Mouse (Mus musculus) thymus, postnatal 4 days (tissue): ENCODE data around the gene Per1.
A peak's percentile ranks its signal among the peaks of the same experiment; 100 is the strongest.
"Not testable (repeated sequence)": the region's sequence is repeated elsewhere in the genome, so short reads cannot be mapped to it uniquely, and the experiment has no call there.

ENCODE experiments used
- DNase-seq: peaks from one replicate; pipeline ENCODE4 v3.0.0; 2021

Per1 gene

GRCm38 (mm10) chr11:69086390-69086789, 8.6 kb upstream of the Per1 start:
- DNase-seq = no peak

GRCm38 (mm10) chr11:69087082-69087481, 7.9 kb upstream of the Per1 start:
- DNase-seq = no peak

- no peak for DNase-seq
These were observed 7.4 kb upstream of the Per1 start for GRCm38 (mm10) chr11:69087597-69087996.

DNA sequence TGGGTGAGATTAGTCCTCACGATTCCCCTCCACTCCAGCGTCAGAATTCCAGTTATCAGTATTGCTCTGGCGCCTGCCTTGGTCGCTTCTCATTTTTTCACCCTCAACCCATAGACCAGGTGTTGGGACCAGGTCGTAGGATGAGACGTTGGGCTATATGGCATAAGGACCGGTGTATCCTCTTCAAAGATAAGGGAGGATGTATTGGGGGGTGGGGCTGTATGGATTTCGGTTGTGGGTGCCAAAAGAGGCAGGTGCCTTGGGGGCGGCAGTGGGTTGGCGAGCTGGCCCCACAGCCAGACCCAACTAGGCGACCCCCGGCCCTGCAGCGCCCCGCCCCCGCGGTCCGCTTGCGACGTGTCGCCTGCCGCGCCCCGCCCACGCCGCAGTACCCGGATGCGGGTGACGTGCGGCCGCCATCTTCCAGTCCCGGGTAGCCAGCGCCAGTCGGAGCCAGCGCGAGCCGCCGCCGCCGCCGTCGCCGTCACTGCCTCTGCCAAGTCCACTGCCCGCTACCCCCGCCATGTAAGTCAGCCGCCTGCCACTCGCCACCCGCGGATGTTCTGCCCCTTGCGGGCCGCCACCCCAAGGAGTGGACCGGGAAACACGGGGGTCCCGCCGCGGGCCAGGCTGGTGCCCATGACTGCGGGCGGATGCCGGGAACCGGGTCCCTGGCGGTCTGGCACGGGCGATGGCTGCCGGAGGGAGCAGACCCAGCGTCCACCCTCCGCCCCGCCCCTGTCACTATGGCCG, 6.7 kb upstream of the Per1 start, which contains the start of gene Vamp2:
Vamp2 (plus strand) TSS at position 388 of the 753 bp plus-strand sequence.
- DNase-seq = peak; percentile 96

GRCm38 (mm10) chr11:69088856-69089615, 6.0 kb upstream of the Per1 start:
- DNase-seq = no peak

GRCm38 (mm10) chr11:69089616-69090290, 5.3 kb upstream of the Per1 start:
- no peak for DNase-seq

DNA sequence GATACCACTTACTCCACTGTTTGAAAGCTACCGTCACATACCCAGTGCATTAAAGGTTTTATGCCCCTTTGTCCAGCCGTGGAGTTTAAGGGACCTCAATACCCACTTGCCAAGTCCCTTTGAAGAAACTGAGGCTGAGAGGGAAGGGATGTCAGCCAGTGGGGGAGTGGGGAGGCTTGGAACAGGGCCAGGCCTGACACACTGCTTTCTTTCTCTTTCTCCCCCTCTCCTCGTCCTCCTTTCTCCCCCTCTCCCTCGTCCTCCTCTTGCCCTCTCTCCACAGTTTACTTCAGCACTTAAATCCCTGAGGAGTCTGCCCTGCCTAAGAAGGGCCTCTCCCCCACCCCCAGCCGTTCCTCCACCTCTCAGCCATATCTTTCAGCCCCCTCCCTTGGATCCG, 4.7 kb upstream of the Per1 start:
- no peak for DNase-seq

DNA sequence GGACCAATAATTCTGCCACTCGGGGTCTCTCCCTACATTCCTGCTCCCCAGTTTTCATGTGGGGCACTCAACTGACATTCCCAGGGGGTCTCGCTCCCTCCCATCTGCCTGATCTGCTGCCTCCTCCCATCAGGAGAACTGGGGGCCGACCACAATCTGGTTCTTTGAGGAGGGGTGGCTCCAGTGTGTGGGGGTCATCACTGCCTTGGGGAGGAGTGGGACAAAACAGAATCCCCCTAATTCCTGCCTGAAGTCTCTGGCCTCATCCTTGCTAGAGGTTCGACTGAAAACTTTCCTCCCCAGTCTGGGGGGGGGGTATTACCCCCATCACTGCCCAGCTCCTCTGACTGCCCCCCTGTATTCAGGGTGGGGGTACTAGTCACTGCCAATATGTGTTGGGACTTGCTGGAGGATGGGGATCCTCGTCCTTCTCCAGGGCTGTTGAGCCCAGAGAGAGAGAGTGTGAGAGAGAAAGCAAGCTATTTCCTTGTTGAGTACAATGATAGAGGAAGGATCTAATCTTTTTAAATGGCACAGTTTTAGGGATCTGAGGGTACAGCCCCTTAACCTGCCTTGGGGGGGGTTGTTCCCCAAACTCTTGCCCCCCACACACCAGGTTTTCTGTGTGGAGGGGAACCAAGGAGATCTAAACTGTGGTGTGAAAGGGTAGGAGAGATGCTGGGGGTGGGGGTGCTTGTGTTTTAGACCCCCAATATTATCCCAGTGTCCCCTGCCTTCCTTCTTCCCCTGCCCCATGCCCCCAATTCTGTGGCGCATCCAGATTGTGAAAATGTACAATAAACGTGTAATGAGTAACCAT, 3.2 kb upstream of the Per1 start:
- no peak for DNase-seq

- peak; percentile 95 for DNase-seq
These were observed 2.6 kb upstream of the Per1 start for GRCm38 (mm10) chr11:69092386-69092751.

DNA sequence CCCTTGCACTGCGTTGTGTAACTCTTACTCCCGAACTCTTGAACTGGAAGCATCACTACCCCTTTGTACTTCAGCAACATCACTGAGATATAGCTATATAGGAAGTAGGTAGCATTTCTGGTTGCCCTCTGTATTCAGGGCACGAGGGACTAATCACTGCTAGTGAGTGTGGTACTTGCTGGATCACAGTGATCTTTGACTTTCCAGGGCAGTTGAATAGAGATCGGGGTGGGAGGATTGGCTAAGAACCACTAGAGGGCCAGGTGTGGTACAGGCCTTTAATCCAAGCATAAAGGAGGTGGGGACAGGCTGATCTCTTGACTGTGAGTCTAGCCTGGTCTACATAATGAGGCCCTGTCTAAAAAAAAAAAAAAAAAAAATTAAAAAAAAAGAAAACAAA, 2.1 kb upstream of the Per1 start:
- DNase-seq = no peak

DNA sequence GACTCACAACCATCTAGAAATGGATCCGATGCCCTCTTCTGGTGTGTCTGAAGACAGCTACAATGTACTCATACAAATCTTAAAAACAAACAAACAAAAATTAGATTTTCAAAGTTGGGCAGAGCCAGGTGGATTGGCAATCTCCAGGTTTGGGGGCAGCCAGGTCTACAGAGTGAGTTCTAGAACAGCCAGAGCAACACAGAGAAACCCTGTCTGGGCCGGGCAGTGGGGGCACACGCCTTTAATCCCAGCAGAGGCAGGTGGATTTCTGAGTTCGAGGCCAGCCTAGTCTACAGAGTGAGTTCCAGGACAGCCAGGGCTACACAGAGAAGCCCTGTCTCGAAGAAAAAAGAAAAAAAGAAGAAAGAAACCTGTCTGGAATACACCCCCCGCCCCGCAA, 1.2 kb upstream of the Per1 start:
- not testable (repeated sequence) for DNase-seq

DNA sequence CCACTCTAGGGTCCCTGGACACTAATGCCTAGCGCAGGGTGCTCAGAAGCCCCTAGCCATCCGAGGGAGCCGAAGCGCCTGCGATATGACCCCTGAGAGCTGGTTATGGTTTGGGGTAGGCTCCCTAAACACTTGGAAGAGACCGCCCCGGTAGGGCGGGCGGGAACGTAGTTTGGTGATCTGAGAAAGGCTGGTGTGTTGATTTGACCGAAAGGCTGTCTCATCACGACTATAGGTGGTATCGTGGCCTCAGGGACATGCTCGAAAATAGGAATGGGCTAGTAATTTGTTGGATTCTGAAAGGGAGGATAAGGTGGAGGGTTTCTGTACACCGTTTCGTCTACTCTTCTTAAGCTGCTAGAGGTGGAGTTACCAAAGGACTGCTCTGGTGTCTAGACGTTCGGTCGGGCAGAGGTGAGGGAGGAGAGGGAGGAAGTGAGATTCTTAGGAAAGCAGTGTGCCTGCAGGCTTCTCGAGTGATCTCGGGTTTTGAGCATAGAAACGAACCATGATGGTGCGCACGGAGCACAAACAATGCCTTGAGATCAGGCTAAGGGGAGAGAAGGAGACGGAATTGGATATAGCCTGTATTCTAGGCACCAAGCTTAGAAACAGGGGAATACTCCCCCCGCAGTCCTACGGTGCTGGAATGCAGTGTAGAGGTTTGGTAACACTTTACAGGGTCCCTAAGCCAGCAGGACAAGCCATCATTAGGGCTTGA, 654 bp downstream of the Per1 start:
- DNase-seq = peak; percentile 47

GRCm38 (mm10) chr11:69096360-69096986, 1.5 kb downstream of the Per1 start:
- no peak for DNase-seq

GRCm38 (mm10) chr11:69096987-69097900, 2.2 kb downstream of the Per1 start:
- DNase-seq = peak; percentile 89

DNA sequence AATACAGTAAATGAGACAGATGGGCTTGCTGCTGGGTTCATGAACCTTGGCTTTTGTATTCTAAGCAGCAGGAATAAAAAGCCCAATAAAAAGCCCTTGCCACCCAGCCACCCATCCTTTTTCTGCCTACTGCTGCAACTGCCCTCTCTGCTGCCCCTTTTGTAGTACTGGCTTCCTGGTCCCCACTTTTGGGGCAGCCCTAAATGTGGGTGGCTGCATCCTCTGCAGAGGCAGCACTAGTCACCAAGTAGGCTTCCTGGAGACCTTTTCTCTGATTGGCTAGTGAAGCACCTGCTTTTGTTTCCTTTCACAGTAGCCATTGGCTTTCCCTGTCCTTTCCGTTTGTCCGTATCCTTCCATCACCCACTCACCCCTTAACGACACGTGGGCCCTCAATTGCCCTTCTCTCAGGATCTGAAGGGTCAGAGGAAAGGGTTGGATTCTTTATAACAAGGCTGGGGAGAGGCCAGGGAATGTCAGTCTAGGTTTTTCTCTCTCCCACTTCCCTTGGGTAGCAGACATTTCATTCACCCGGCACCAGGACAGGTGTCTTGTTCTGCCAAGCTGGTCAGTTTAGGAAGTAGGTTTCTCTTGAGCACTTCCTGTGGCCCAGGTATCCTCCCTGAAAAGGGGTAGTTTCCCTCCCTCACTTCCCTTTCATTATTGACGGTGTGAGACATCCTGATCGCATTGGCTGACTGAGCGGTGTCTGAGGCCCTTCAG, 3.2 kb downstream of the Per1 start:
- no peak for DNase-seq

- DNase-seq = peak; percentile 89
These were observed 3.7 kb downstream of the Per1 start for GRCm38 (mm10) chr11:69098762-69099091.

DNA sequence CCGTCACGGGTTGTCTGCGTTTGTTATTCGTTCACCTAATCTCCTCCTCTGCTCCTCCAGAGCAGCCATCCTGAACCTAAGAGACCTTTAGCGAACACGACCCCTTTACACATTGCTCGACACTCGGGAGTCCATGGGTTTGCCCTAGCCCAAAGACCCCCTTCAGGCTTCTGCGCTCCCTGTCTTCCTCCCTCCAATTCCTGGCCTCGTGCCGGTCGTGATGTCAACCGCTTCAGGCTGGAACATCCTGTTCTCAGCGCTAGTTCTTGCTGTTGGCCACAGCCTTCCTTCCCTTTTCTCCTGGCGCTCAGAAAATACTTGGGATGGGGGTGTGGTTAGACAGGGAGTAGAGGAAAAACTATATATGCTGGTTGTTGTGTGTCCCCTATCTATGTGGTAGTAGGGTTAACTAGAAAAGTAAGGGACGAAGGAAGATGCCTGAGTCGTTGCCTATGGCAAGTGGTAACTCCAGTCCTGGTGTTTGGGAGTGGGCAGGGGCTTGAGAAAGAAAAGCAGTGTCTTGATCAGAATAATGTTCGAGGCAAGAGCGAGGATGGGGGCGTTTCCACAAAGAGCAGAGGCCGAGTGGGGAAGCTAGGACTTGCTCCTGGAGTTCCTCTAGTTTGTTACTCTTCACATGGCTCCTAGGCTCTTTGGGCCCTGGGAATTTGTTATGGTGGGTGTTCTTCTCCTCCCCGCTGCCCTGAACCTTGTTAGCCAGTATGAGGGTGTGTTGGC, 4.3 kb downstream of the Per1 start:
- DNase-seq = no peak

GRCm38 (mm10) chr11:69099915-69100345, 4.9 kb downstream of the Per1 start:
- peak; percentile 92 for DNase-seq
